Mouse (Mus musculus) stomach, embryonic 15.5 days (tissue): ENCODE data around the gene Cmtm1. TPM values are rescaled to one million over a fixed set of nuclear protein-coding genes. Genes with fewer than 3 reads are reported as not detected.
"Not testable (repeated sequence)": the region's sequence is repeated elsewhere in the genome, so short reads cannot be mapped to it uniquely, and the experiment has no call there.

Experiments used
- ATAC-seq: fragments of 200-750 bp; cut with Nextera tagmentation; 2 replicates; pipeline ENCODE4 v1.8.0; 2017; ENCODE audit warnings: low read depth, moderate number of reproducible peaks, moderate TSS enrichment; ENCODE audit not compliant: insufficient read depth, low FRiP score
- H3K27ac ChIP-seq: fragments of 300-500 bp; sonication (generic); 2 replicates; pipeline ENCODE4 v1.5.1; 2015; ENCODE audit warnings: mild to moderate bottlenecking, inconsistent platforms
- H3K27me3 ChIP-seq: fragments of 300-500 bp; sonication (generic); replicated peaks from 2 replicates; pipeline ENCODE4 v1.6.1; 2015; ENCODE audit warnings: inconsistent platforms
- H3K36me3 ChIP-seq: fragments of 300-500 bp; sonication (generic); 2 replicates; pipeline ENCODE4 v1.6.1; 2015; ENCODE audit warnings: inconsistent platforms
- H3K4me1 ChIP-seq: fragments of 300-500 bp; sonication (generic); 2 replicates; pipeline ENCODE4 v1.6.1; 2015; ENCODE audit warnings: inconsistent platforms
- H3K4me2 ChIP-seq: fragments of 300-500 bp; sonication (generic); 2 replicates; pipeline ENCODE4 v1.6.1; 2015; ENCODE audit warnings: mild to moderate bottlenecking, inconsistent platforms
- H3K4me3 ChIP-seq: fragments of 300-500 bp; sonication (generic); replicated peaks from 2 replicates; pipeline ENCODE4 v1.5.1; 2015; ENCODE audit warnings: inconsistent platforms
- H3K9ac ChIP-seq: fragments of 300-500 bp; sonication (generic); 2 replicates; pipeline ENCODE4 v1.6.1; 2015; ENCODE audit warnings: inconsistent platforms
- H3K9me3 ChIP-seq: fragments of 300-500 bp; sonication (generic); 2 replicates; pipeline ENCODE4 v1.6.1; 2016; ENCODE audit warnings: inconsistent platforms
- WGBS: fragments of 180-500 bp; shearing (Covaris S2); methylation state at CpG from one replicate; pipeline ENCODE4 v1.1.7; 2015; 5-methylcytosine and 5-hydroxymethylcytosine counted together
- polyA plus RNA-seq: library from polyadenylated mRNA; unstranded; fragments of >200 nt; fragmentation: Nextera tagmentation; extraction: Ambion mirVana; gene quantifications from 2 replicates; pipeline ENCODE4 v1.2.1, GENCODE M21; 2015

The Cmtm1 gene
- polyA plus RNA-seq, 1 experiment from 2014 or later, result not detected

- peaks cover 15% of the 10 kb centered on the region; the same call in 1 of the 2 replicates for H3K4me1 ChIP-seq
Measured at GRCm38 (mm10) chr8:104340233-104341105, 30.5 kb upstream of the Cmtm1 start.

DNA sequence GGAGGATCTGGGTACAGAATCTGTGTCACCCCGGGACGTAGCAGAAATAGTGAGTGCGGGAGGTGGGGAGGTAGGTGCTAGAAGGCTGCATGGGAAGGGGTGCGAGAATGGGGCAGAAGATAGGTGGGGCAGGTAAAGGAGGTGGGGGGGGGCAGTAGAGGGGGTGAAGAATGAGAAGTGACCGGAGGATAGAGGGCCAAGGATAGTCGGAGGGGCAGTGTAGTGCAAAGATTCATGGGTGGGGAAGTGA lies 30.0 kb upstream of the Cmtm1 start:
- H3K4me2 ChIP-seq, result peak overlapping the region; percentile 80
- H3K27ac ChIP-seq, result peak overlapping the region; percentile 90
- H3K9me3 ChIP-seq, result no peaks in the 10 kb centered on the region
- H3K4me1 ChIP-seq, result peaks cover 15% of the 10 kb centered on the region; the same call in 1 of the 2 replicates
- no peaks in the 10 kb centered on the region for H3K36me3 ChIP-seq
- H3K9ac ChIP-seq, result 0 out of 2 replicates have a peak overlapping the region, but pooled peaks have one; percentile 81
- peak; percentile 1; the same call in 1 of the 2 replicates for ATAC-seq
- peak overlapping the region; percentile 72 for H3K4me3 ChIP-seq
- no peaks in the 10 kb centered on the region for H3K27me3 ChIP-seq
- 2% methylated on average over 6 of the region's 6 CpGs for WGBS

More at GRCm38 (mm10) chr8:104340233-104341105, 30.5 kb upstream of the Cmtm1 start:
- ATAC-seq, result peak; percentile 75
- H3K27me3 ChIP-seq, result no peaks in the 10 kb centered on the region
- H3K27ac ChIP-seq, result peak overlapping the region; percentile 90
- peak overlapping the region; percentile 80 for H3K4me2 ChIP-seq
- H3K4me3 ChIP-seq, result peak overlapping the region; percentile 72
- H3K9me3 ChIP-seq, result no peaks in the 10 kb centered on the region
- H3K9ac ChIP-seq, result peak overlapping the region; percentile 81
- WGBS, result under 1% methylated on average over 52 of the region's 54 CpGs
- H3K36me3 ChIP-seq, result peaks cover 4% of the 10 kb centered on the region; the same call in 1 of the 2 replicates

- Histone ChIP-seq H3K36me3 (no peaks in the 10 kb centered on the region), H3K27ac (peak within 1 kb of the TSS; percentile 90), H3K4me2 (peak within 1 kb of the TSS; percentile 80), H3K27me3 (no peaks in the 10 kb centered on the region), H3K9ac (peak within 1 kb of the TSS; percentile 81; the same call in 1 of the 2 replicates), H3K4me3 (peak within 1 kb of the TSS; percentile 72), H3K9me3 (no peaks in the 10 kb centered on the region), H3K4me1 (peaks cover 15% of the 10 kb centered on the region; the same call in 1 of the 2 replicates)
- ATAC-seq, result no peak
- WGBS, result 15% methylated on average over 18 of the region's 18 CpGs
Measured at GRCm38 (mm10) chr8:104339229-104339982, 29.5 kb upstream of the Cmtm1 start, which contains the start of gene Cmtm3. Gene Cmtm3 (plus strand): TSS chr8:104339410.

- H3K36me3 ChIP-seq, result no peaks in the 10 kb centered on the region
- H3K4me3 ChIP-seq, result no peak overlapping the region
- no peaks in the 10 kb centered on the region for H3K9me3 ChIP-seq
- H3K4me2 ChIP-seq, result no peak overlapping the region
- WGBS, result 52% methylated on average over 3 of the region's 3 CpGs
- H3K27me3 ChIP-seq, result no peaks in the 10 kb centered on the region
- H3K27ac ChIP-seq, result no peak overlapping the region
- no peak for ATAC-seq
- no peak overlapping the region for H3K9ac ChIP-seq
- peaks cover 15% of the 10 kb centered on the region; the same call in 1 of the 2 replicates for H3K4me1 ChIP-seq
Measured at GRCm38 (mm10) chr8:104337890-104338289, 27.9 kb upstream of the Cmtm1 start.

DNA sequence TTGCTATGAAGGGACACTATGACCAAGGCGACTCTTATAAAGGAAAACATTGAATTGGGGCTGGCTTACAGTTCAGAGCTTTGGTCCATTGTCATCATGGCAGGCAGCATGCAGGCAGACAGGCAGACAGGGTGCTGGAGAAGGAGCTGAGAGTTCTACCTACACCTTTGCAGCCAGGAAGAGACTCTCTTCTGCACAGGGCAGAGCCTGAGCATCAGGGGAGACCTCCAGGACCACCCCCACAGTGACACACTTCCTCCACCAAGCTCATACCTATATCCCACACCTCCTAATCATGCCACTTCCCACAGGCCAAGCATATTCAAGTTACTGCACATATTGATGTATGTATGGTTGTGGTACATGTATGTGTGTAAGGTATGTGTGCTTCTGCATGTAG lies 26.9 kb upstream of the Cmtm1 start:
- no peak overlapping the region for H3K27ac ChIP-seq
- 84% methylated on average over 1 of the region's 1 CpGs for WGBS
- H3K36me3 ChIP-seq, result no peaks in the 10 kb centered on the region
- H3K9ac ChIP-seq, result no peak overlapping the region
- H3K4me1 ChIP-seq, result peaks cover 9% of the 10 kb centered on the region; the same call in 1 of the 2 replicates
- no peaks in the 10 kb centered on the region for H3K9me3 ChIP-seq
- no peaks in the 10 kb centered on the region for H3K27me3 ChIP-seq
- H3K4me2 ChIP-seq, result no peak overlapping the region
- no peak for ATAC-seq
- no peak overlapping the region for H3K4me3 ChIP-seq

- Histone ChIP-seq H3K4me1 (no peaks in the 10 kb centered on the region), H3K4me2 (no peak overlapping the region), H3K4me3 (no peak overlapping the region), H3K36me3 (no peaks in the 10 kb centered on the region), H3K27me3 (no peaks in the 10 kb centered on the region), H3K9me3 (no peaks in the 10 kb centered on the region), H3K9ac (no peak overlapping the region), H3K27ac (no peak overlapping the region)
- no peak for ATAC-seq
- WGBS, result 77% methylated on average over 1 of the region's 1 CpGs
Measured at GRCm38 (mm10) chr8:104334196-104334595, 24.3 kb upstream of the Cmtm1 start.

GRCm38 (mm10) chr8:104333786-104334185 lies 23.8 kb upstream of the Cmtm1 start:
- Histone ChIP-seq H3K4me1 (no peaks in the 10 kb centered on the region), H3K4me2 (no peak overlapping the region), H3K4me3 (no peak overlapping the region), H3K27ac (no peak overlapping the region), H3K36me3 (no peaks in the 10 kb centered on the region), H3K9me3 (no peaks in the 10 kb centered on the region), H3K9ac (no peak overlapping the region), H3K27me3 (no peaks in the 10 kb centered on the region)
- ATAC-seq, result no peak
- 60% methylated on average over 5 of the region's 5 CpGs for WGBS

DNA sequence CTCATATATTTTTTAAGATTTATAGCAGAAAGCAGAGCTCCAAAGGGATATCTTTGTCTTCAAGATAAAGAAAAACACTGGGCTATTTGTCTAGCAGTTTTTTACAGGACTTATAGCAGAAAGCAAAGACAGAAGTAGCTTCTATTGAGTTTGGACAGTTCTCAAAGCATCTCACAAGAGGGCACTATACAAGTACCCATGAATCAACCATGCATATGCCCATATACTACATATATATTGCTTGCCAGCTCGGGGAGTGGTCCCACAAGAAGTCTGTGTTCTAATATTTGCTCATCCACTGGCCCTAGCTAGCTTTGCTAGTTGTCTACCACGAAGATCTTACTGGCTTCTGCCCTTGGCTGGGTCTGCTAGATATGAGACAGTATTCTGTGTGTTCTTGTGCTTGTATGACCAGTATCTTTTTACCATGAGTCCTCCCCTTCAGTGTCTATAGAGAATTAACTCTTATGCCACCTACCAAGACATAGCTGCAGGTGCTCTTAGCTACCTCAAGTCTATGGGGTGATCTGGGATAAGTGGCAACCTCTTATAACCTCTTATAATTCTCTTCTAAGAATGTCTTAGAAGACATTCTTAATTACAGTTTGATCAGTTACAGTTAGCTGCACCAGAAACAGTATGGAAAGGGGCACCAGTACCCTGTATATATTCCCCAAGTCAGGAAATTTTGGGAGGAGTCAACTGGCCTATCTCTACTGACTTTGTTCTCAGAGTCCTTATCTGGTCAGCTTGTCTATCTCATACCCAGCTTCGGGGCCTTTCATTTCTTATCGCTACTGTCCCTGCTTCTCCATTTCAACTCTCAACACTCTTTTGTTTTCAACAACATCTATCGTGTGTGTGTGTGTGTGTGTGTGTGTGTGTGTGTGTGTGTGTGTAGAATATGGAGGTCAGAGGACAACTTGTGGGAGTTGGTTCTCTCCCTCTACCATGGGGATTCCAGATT lies 23.0 kb upstream of the Cmtm1 start:
- no peak for ATAC-seq
- Histone ChIP-seq H3K9me3 (no peaks in the 10 kb centered on the region), H3K27me3 (no peaks in the 10 kb centered on the region), H3K27ac (no peak overlapping the region), H3K4me1 (no peaks in the 10 kb centered on the region), H3K9ac (no peak overlapping the region), H3K4me2 (no peak overlapping the region), H3K36me3 (no peaks in the 10 kb centered on the region), H3K4me3 (no peak overlapping the region)
- 72% methylated on average over 5 of the region's 5 CpGs for WGBS

GRCm38 (mm10) chr8:104321930-104322329 lies 12.0 kb upstream of the Cmtm1 start, which contains the start of gene Cmtm2b:
Gene Cmtm2b (plus strand): TSS chr8:104322230.
- not testable (repeated sequence) for H3K4me2 ChIP-seq, H3K27ac ChIP-seq, H3K4me3 ChIP-seq, ATAC-seq, H3K27me3 ChIP-seq, H3K36me3 ChIP-seq, H3K9me3 ChIP-seq, H3K4me1 ChIP-seq, H3K9ac ChIP-seq
- 85% methylated on average over 12 of the region's 12 CpGs for WGBS

- not testable (repeated sequence) for H3K4me1 ChIP-seq, H3K27me3 ChIP-seq, H3K27ac ChIP-seq, H3K4me3 ChIP-seq, H3K9ac ChIP-seq, H3K36me3 ChIP-seq, H3K9me3 ChIP-seq, H3K4me2 ChIP-seq, ATAC-seq
- WGBS, result 80% methylated on average over 11 of the region's 11 CpGs
Measured at GRCm38 (mm10) chr8:104321267-104321666, 11.3 kb upstream of the Cmtm1 start, which contains the start of gene Gm11020. Gene Gm11020 (plus strand): TSS chr8:104321567.

GRCm38 (mm10) chr8:104313311-104313710 lies 3.4 kb upstream of the Cmtm1 start:
- Histone ChIP-seq H3K9me3 (no peaks in the 10 kb centered on the region), H3K36me3 (no peaks in the 10 kb centered on the region), H3K4me2 (no peak overlapping the region), H3K27me3 (no peaks in the 10 kb centered on the region), H3K9ac (no peak overlapping the region), H3K4me1 (no peaks in the 10 kb centered on the region), H3K4me3 (no peak overlapping the region), H3K27ac (no peak overlapping the region)
- WGBS, result 49% methylated on average over 4 of the region's 4 CpGs
- ATAC-seq, result no peak
